Mouse (Mus musculus) T-helper 17 cell (primary cell): ENCODE results near the gene Ccp110.

Experiments
- in situ Hi-C, 2 experiments: fragments of 300-600 bp; cut with MboI, MseI; formaldehyde crosslinking; loops; 1 replicate in 1 of 2; 2 replicates in 1 of 2; pipeline ENCODE4 v1.15.1; 2025; ENCODE audit warnings: high pct_unique_total_duplicates in 2 of 2

The Ccp110 gene

GRCm38 (mm10) chr7:118718066-118718465, 5.7 kb downstream of the Ccp110 start:
- in situ Hi-C loops: loop anchor here (10.0 to 25.0 kb wide), 3 partner anchors 137 to 1919 kb away; partner anchors contain the start of genes Iqck (in 1 of the 2), Knop1 (in 1 of the 2), Rps15a (in 1 of the 2) and Uqcrc2 (in 1 of the 2)

DNA sequence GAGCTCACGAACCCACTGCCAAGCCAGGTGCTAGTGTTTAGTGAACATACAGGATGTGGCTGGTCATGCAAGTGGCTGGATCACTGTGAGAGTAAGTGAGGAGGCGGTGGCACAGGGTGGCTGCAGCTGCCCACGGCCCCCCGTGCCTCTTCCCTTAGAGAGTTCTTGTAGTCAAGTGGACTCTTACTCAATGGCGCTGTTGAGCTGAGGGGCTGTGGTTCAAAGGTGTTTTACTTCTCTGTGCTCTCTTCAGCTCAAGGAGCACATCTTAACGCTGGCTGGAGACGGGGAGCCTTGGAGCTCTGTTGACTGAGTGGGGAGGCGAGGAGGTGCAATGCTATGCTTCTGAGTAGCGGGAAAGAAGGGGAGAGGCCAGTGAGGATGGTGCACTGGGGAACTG, 11.6 kb downstream of the Ccp110 start:
- in situ Hi-C loops: loop anchor here in 1 of 2 experiments (25.0 kb wide), 2 partner anchors 612 to 1913 kb away; partner anchors contain the start of genes Rps15a and Uqcrc2

GRCm38 (mm10) chr7:118725459-118725858, 13.1 kb downstream of the Ccp110 start:
- in situ Hi-C loops: no loop called here

GRCm38 (mm10) chr7:118728846-118729587, 16.7 kb downstream of the Ccp110 start:
- in situ Hi-C loops: no loop called here

DNA sequence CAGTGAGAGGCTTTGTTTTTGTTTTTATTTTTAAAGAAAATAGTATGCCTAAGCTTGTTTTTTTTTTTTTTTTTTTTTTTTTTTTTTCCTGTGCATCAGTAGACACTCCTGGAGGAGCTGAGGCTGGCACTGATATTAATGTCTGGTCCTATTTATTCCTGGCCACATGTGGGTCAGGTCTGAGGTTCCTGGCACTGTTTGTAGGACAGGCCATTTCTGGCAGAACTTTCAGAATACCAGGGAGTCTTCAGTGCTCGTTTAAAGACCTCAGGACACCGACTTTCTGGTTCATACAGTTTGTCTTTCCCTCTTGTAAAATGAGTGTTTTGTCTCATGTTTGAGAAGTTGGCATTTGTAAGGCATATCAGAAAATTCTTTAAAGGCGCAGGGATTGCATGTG, 19.4 kb downstream of the Ccp110 start:
- in situ Hi-C loops: no loop called here

- in situ Hi-C loops: no loop called here
Observed at GRCm38 (mm10) chr7:118733225-118733624, 20.9 kb downstream of the Ccp110 start.

DNA sequence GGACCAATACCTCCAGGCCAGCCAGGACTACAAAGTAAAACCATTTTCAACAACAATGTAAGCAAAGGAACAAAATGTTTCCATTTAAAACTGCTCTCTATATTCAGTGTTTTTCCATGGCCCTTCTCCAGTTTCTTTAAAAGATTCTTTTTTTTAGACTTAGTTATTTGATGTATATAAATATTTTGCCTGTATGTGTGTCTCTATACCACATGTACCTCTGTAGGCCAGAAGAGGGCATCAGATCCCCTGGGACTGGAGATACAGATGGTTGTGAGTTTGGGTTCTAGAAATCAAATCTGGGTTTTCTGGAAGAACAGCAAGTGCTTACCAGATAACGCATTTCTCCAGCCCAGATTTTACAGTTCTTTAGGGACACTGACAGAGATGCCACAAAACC, 26.4 kb downstream of the Ccp110 start:
- in situ Hi-C loops: no loop called here

DNA sequence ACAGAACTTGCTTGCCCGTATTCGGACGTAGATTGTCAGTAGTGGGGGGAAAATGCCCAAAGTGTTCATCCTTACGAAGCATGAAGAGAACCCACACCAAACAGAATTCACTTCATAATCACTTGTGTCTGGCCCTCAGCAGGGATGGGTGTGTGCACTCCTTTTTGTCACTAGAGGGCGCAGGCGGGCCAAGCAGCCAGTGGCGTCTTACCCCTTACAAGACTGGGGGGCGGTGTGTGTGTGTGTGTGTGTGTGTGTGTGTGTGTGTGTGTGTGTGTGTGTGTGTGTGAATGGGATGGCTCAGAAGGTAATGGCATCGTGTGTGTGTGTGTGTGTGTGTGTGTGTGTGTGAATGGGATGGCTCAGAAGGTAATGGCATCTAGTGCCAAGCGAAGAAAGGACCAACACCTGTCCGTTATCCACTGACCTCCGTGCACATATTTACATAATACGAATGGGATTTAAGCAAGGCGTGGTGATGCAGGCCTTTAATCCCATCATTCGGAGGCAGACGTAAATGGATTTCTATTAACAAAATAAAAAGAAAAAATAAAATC, 27.7 kb downstream of the Ccp110 start, which contains the start of gene Vps35l:
Gene Vps35l (plus strand): TSS at position 252 of the 557 bp plus-strand sequence.
- in situ Hi-C loops: no loop called here

GRCm38 (mm10) chr7:118740532-118741338, 28.4 kb downstream of the Ccp110 start:
- in situ Hi-C loops: no loop called here

DNA sequence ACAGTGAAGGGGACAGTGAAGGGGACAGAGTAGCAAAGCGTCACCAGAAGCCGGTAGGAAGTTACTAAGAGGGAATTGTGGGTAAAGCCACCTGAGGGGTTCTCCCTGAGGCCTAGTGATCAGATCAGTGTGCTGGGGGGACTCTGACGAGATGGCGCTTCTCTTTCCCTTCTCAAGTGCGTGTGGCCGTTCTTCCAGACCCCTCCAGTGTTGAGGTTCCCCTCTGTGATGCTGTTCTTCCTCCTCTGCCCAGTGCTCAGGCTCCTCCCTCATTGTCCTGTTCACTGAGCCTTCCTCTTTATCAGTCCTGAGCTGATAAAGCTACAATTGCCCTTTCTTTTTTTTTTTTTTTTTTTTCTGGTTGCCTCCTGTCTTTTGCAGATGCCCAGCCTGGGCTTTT, 29.9 kb downstream of the Ccp110 start:
- in situ Hi-C loops: no loop called here

- in situ Hi-C loops: no loop called here
Observed at GRCm38 (mm10) chr7:118744766-118745165, 32.4 kb downstream of the Ccp110 start.

DNA sequence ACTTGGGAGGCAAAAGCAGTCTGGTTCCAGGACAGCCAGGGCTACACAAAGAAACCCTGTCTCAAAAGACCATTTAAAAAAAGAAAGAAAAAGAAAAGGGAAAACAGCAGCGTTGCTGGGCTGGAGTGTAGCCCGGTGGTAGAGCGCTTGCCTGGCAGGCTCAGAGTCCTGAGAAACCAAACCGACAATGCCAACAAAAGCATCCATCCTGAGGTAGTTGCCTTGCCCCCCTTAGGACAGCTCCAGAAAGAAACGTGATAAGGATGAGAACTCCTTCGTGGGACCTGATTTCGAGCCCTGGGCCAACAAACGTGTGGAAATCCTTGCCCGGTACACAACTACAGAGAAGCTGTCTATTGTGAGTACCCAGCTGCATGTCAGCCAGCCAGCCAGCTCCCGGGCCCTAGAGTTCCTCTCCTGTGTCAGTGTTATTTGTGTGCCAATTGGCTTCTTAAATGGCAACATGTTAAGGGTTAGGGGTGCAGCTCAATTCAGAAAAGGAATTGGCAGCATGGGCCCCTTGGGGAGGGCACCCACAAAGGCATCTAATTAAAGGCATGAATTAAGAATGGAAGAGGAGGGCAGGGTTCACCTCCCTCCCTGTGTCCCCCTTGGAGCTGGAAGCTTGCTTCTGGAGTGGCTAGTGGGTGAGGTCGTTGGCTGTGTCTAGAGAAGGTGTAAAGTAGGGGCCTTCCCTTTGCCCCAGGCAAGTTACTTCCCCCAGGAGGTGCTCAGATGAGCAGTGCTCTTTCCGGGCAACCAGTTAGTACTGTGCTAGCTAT, 35.7 kb downstream of the Ccp110 start:
- in situ Hi-C loops: no loop called here

- in situ Hi-C loops: no loop called here
Observed at GRCm38 (mm10) chr7:118749706-118750105, 37.4 kb downstream of the Ccp110 start.

GRCm38 (mm10) chr7:118751625-118752024, 39.3 kb downstream of the Ccp110 start:
- in situ Hi-C loops: no loop called here

DNA sequence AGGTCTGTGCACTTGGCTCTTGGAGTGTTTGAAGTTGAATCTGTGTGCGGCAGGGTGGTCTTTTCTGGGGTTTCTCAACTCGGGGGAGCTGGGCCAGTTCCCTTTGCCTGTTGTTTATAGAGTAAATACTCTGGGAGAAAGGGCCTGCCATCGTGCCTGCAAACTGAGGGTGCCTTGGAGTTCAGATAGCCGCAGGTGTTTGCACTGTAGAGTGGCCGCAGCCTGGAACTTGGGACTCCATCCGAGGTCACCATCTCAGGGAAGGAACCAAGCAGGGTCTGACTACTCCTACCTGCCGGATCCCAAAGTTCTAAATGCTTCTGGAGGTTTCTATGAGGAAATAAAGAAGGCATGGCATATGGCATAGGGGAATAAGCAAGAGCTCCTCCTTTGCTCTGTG, 43.4 kb downstream of the Ccp110 start:
- in situ Hi-C loops: no loop called here

DNA sequence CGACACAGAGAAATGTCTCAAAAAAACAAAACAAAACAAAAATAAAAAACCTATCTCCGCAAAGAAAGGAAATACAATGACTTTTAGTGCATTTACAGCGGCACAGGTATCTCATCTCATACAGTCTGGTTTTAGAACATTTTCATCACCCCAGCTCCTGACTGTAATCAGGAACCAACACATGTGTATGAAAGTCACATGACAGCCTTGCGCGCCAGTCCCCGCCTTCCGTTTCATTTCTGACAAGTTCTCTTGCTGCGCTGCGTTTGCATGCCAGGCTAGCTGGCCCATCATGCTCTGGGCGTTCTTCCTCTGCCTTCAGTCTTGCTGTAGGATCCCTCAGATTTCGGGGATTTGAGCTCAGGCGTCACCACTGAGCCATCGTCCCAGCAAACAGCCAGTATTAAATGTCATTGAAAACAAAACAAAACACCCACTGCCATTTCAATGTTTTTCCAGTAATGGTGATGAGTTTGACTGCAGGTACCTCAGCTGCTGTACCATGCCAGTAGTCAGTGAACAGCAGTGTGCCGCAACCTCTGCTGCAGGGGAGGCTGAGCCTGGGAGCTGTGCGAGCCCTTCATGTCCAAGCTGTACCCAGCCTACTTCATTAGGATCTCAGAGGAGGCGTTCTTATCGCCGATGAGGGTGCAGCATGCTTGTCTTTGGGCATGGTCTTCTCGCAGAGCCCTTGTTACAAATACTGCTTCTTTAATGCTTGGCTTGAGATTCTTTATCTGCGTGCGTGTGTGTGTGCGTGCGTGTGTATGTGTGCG, 44.3 kb downstream of the Ccp110 start:
- in situ Hi-C loops: no loop called here

GRCm38 (mm10) chr7:118758369-118758768, 46.0 kb downstream of the Ccp110 start:
- in situ Hi-C loops: no loop called here

GRCm38 (mm10) chr7:118759372-118759771, 47.0 kb downstream of the Ccp110 start:
- in situ Hi-C loops: no loop called here

DNA sequence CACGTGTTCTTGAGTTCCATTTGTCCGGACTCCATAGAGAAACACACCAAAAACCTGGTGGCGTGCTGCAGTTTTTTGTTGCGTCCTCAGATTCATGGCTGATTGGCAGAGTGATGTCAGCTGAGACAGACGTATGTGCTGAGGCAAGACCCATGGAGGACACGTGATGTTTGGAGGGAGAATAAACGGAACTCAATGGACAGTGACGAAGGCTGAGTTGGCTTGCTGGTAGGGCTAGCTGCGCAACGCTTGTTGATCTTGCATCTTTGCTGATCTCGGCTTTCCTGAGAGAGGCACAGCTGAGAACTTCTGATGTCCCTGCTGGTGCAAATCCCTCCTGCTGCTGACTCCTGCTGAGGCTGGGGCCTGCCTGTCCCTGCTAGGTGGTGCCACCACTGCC, 51.6 kb downstream of the Ccp110 start:
- in situ Hi-C loops: loop anchor here in 1 of 2 experiments (5.0 kb wide), 1 partner anchor 233 kb away; the partner anchor contains the start of gene Gprc5b

- in situ Hi-C loops: loop anchor here (5.0 kb wide), 1 partner anchor 233 kb away; the partner anchor contains the start of gene Gprc5b (in 2 of the 2)
Observed at GRCm38 (mm10) chr7:118764725-118765124, 52.4 kb downstream of the Ccp110 start.
